Mouse (Mus musculus): ENCODE measurements around the gene Clptm1l. TPM values are rescaled to one million over a fixed set of nuclear protein-coding genes. Genes with fewer than 3 reads are reported as not detected.

Gene Clptm1l
- polyA plus RNA-seq, 1 experiment from 2014 or later, result 117 TPM

DNA sequence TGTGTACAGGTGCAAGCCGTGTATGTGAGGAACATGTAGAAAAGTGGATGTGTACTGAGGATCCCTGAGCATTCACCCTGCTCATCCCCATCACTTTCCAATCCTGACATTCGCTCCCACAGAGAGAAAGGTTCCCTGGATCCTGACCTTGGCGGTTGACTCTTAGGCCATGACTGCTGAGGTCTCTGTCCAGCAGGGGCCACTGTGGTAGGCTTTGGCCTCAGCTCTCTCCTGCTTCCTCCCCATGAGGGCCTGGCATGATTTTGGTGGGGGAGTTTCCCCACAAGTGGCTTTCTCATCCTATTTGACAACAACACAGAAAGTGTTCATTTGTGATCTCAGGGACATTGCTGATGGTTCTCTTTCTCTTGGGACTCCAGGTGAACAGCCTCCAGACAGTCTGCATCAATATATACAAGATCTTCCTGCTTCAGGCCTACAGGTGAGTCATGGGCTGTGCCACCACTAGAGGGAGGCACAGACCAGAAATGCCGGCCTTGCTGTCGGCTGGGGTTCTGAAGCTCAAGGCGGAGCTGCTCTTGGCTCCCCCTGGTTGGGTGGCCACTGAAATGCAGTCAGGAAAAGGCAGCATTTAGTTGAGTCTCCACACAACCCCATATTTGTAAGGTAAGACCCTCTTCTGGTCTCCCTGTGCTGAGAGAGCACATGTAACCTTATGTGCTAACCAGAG lies 42.7 kb downstream of the Clptm1l start:
- Histone ChIP-seq H3K36me3 (ENCODE audit: control insufficient read depth, insufficient read depth, low read length) (no peaks in the 10 kb centered on the region), H3K4me3 (replicated peaks; ENCODE audit: low read length) (no peak overlapping the region), H3K9me3 (replicated peaks; ENCODE audit: control insufficient read depth, low read length) (no peaks in the 10 kb centered on the region), H3K9ac (ENCODE audit: low read length) (no peak overlapping the region), H3K27ac (ENCODE audit: low read length) (no peak overlapping the region), H3K4me2 (ENCODE audit: low read depth, low read length) (no peak overlapping the region), H3K4me1 (ENCODE audit: control insufficient read depth, insufficient read depth, low read length) (no peaks in the 10 kb centered on the region), H3K27me3 (ENCODE audit: control insufficient read depth, insufficient read depth, low read length) (no peaks in the 10 kb centered on the region)
- peak; percentile 76; the same call in 1 of the 2 replicates for ATAC-seq (ENCODE audit: insufficient read depth, low FRiP score)
- WGBS, result 42% methylated on average over 6 of the region's 6 CpGs

GRCm38 (mm10) chr13:73653266-73653665 lies 49.5 kb downstream of the Clptm1l start:
- Histone ChIP-seq H3K4me3 (replicated peaks; ENCODE audit: low read length) (no peak overlapping the region), H3K36me3 (ENCODE audit: control insufficient read depth, insufficient read depth, low read length) (no peaks in the 10 kb centered on the region), H3K4me2 (ENCODE audit: low read depth, low read length) (no peak overlapping the region), H3K27me3 (ENCODE audit: control insufficient read depth, insufficient read depth, low read length) (no peaks in the 10 kb centered on the region), H3K4me1 (ENCODE audit: control insufficient read depth, insufficient read depth, low read length) (no peaks in the 10 kb centered on the region), H3K9ac (ENCODE audit: low read length) (no peak overlapping the region), H3K9me3 (replicated peaks; ENCODE audit: control insufficient read depth, low read length) (no peaks in the 10 kb centered on the region), H3K27ac (ENCODE audit: low read length) (no peak overlapping the region)
- no peak for ATAC-seq (ENCODE audit: insufficient read depth, low FRiP score)
- 78% methylated on average over 3 of the region's 3 CpGs for WGBS

DNA sequence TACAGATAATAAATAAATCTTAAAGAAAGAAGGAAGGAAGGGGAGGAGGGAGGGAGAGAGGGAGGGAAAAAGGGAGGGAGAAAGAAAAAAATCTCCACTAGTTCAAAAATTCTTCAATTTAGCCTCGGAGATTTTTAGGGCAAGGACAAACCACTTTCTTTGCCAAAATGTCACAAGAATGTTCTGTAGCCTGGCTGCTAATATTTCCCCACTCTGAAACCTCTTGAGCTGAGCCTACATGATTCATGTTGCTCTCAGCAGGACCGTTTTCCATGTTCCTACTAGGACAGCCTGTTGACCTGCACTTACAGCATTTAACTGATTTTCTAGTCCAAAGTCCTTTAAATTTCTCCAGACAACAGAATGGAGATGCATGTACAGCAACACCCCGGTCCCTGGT lies 51.2 kb downstream of the Clptm1l start:
- no peaks in the 10 kb centered on the region for H3K27me3 ChIP-seq (ENCODE audit: control insufficient read depth, insufficient read depth, low read length)
- 73% methylated on average over 3 of the region's 3 CpGs for WGBS
- H3K4me1 ChIP-seq (ENCODE audit: control insufficient read depth, insufficient read depth, low read length), result no peaks in the 10 kb centered on the region
- H3K36me3 ChIP-seq (ENCODE audit: control insufficient read depth, insufficient read depth, low read length), result no peaks in the 10 kb centered on the region
- no peak overlapping the region for H3K4me2 ChIP-seq (ENCODE audit: low read depth, low read length)
- no peak overlapping the region for H3K4me3 ChIP-seq (replicated peaks; ENCODE audit: low read length)
- H3K9ac ChIP-seq (ENCODE audit: low read length), result no peak overlapping the region
- no peak overlapping the region for H3K27ac ChIP-seq (ENCODE audit: low read length)
- H3K9me3 ChIP-seq (replicated peaks; ENCODE audit: control insufficient read depth, low read length), result no peaks in the 10 kb centered on the region
- no peak for ATAC-seq (ENCODE audit: insufficient read depth, low FRiP score)

- Histone ChIP-seq H3K27ac (ENCODE audit: low read length) (no peak overlapping the region), H3K9ac (ENCODE audit: low read length) (no peak overlapping the region), H3K4me3 (replicated peaks; ENCODE audit: low read length) (no peak overlapping the region), H3K9me3 (replicated peaks; ENCODE audit: control insufficient read depth, low read length) (no peaks in the 10 kb centered on the region), H3K4me2 (ENCODE audit: low read depth, low read length) (no peak overlapping the region), H3K27me3 (ENCODE audit: control insufficient read depth, insufficient read depth, low read length) (no peaks in the 10 kb centered on the region), H3K36me3 (ENCODE audit: control insufficient read depth, insufficient read depth, low read length) (no peaks in the 10 kb centered on the region), H3K4me1 (ENCODE audit: control insufficient read depth, insufficient read depth, low read length) (no peaks in the 10 kb centered on the region)
- 25% methylated on average over 2 of the region's 2 CpGs for WGBS
- no peak for ATAC-seq (ENCODE audit: insufficient read depth, low FRiP score)
Observed at GRCm38 (mm10) chr13:73658953-73659352, 55.1 kb downstream of the Clptm1l start.

- no peak overlapping the region for H3K4me2 ChIP-seq (ENCODE audit: low read depth, low read length)
- H3K27me3 ChIP-seq (ENCODE audit: control insufficient read depth, insufficient read depth, low read length), result no peaks in the 10 kb centered on the region
- H3K36me3 ChIP-seq (ENCODE audit: control insufficient read depth, insufficient read depth, low read length), result no peaks in the 10 kb centered on the region
- no peaks in the 10 kb centered on the region for H3K9me3 ChIP-seq (replicated peaks; ENCODE audit: control insufficient read depth, low read length)
- WGBS, result 75% methylated on average over 2 of the region's 2 CpGs
- no peak for ATAC-seq (ENCODE audit: insufficient read depth, low FRiP score)
- no peak overlapping the region for H3K9ac ChIP-seq (ENCODE audit: low read length)
- H3K4me1 ChIP-seq (ENCODE audit: control insufficient read depth, insufficient read depth, low read length), result no peaks in the 10 kb centered on the region
- H3K27ac ChIP-seq (ENCODE audit: low read length), result no peak overlapping the region
- H3K4me3 ChIP-seq (replicated peaks; ENCODE audit: low read length), result no peak overlapping the region
Observed at GRCm38 (mm10) chr13:73660163-73660695, 56.4 kb downstream of the Clptm1l start.

Other genes starting within 250 kb of the Clptm1l start
- 20.0 and 21.0 TPM in 2 replicates for gene Lpcat1, start 136.8 kb upstream of the Clptm1l start, polyA plus RNA-seq (2015; fragmentation: Nextera tagmentation; extraction: Ambion mirVana)
- 0.09 and 0.12 TPM in 2 replicates for gene Slc6a3, start 67.3 kb upstream of the Clptm1l start, polyA plus RNA-seq (2015; fragmentation: Nextera tagmentation; extraction: Ambion mirVana)
- gene Tert, start 22.9 kb downstream of the Clptm1l start, polyA plus RNA-seq (2015; fragmentation: Nextera tagmentation; extraction: Ambion mirVana), result 3.2 and 5.0 TPM in 2 replicates
- gene Slc6a18, start 74.0 kb downstream of the Clptm1l start, polyA plus RNA-seq (2015; fragmentation: Nextera tagmentation; extraction: Ambion mirVana), result not detected in 2 replicates
- 3.3 and 3.4 TPM in 2 replicates for gene Slc6a19, start 100.9 kb downstream of the Clptm1l start, polyA plus RNA-seq (2015; fragmentation: Nextera tagmentation; extraction: Ambion mirVana)
- 22.8 and 26.1 TPM in 2 replicates for gene Slc12a7, start 129.1 kb downstream of the Clptm1l start, polyA plus RNA-seq (2015; fragmentation: Nextera tagmentation; extraction: Ambion mirVana)
- gene Nkd2, start 243.6 kb downstream of the Clptm1l start, polyA plus RNA-seq (2015; fragmentation: Nextera tagmentation; extraction: Ambion mirVana), result 5.0 and 6.4 TPM in 2 replicates

Data from stomach, embryonic 16.5 days (tissue).